Mouse (Mus musculus): ENCODE measurements around the gene Aig1. TPM values are rescaled to one million over a fixed set of nuclear protein-coding genes. Genes with fewer than 3 reads are reported as not detected.
"Not testable (repeated sequence)": the region's sequence is repeated elsewhere in the genome, so short reads cannot be mapped to it uniquely, and the experiment has no call there.

Aig1 gene
- polyA plus RNA-seq (2015; fragmentation: Nextera tagmentation; extraction: Ambion mirVana) = 23.5 and 24.2 TPM in 2 replicates

- WGBS = 3% methylated on average over 66 of the region's 77 CpGs
- H3K27ac ChIP-seq = no peak within 1 kb of the TSS
These were observed at the start of gene Aig1 for GRCm38 (mm10) chr10:13868371-13869321. Gene Aig1 (minus strand): TSS chr10:13868980.

DNA sequence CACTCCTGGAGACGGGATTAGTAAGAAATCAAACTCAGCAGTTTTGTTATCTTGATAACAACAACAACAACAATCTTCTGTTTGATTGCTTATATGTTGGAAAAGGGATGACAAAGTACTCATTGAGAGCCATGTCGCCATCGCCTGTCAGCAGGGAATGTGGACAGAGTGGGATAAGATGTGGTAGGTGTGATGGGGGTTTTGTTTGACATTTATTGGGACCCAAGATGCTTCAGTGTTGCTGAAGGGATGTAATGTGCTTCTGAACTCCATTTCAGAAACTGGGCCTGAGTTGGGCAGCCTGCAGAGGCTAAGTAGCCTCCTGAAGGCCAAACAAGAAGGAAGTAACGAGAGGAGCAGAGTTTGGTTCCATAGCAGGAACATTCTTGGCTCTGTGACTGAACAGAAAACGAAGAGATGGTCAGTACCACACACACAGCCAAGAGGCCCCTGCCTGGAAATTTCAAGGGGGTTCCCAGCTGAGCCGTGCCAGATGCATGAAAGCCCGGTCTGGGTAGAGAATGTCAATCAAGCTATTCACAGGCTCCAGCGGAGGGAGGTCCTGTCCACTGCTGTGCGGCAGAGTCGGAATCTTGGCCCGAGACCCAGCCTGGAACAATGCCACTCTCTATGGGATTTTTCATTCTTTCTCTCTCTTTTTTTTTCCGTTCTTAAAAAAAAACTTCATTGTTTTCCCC, 48.0 kb upstream of the Aig1 start:
- Histone ChIP-seq H3K9ac (no peak overlapping the region), H3K36me3 (no peaks in the 10 kb centered on the region), H3K27ac (no peak overlapping the region), H3K9me3 (no peaks in the 10 kb centered on the region), H3K4me2 (replicated peaks) (0 out of 2 replicates have a peak overlapping the region, but pooled peaks have one; percentile 2), H3K4me3 (no peak overlapping the region), H3K4me1 (0 out of 2 replicates have a peak, but pooled peaks cover 4% of the 10 kb centered on the region), H3K27me3 (no peaks in the 10 kb centered on the region)
- WGBS = 46% methylated on average over 12 of the region's 12 CpGs
- ATAC-seq (ENCODE audit: low FRiP score, low read depth) = peak; percentile 75

More at GRCm38 (mm10) chr10:13868371-13869321, at the start of gene Aig1:
- H3K9me3 ChIP-seq = peaks cover 3% of the 10 kb centered on the region; the same call in 1 of the 2 replicates
- peaks cover 12% of the 10 kb centered on the region for H3K4me1 ChIP-seq
- peak within 1 kb of the TSS; percentile 71 for H3K4me3 ChIP-seq
- H3K36me3 ChIP-seq = no peaks in the 10 kb centered on the region
- peak within 1 kb of the TSS; percentile 90 for H3K4me2 ChIP-seq (replicated peaks)
- peak within 1 kb of the TSS; percentile 81 for H3K9ac ChIP-seq
- ATAC-seq (ENCODE audit: low FRiP score, low read depth) = peak; percentile 78
- peaks cover 8% of the 10 kb centered on the region for H3K27me3 ChIP-seq

DNA sequence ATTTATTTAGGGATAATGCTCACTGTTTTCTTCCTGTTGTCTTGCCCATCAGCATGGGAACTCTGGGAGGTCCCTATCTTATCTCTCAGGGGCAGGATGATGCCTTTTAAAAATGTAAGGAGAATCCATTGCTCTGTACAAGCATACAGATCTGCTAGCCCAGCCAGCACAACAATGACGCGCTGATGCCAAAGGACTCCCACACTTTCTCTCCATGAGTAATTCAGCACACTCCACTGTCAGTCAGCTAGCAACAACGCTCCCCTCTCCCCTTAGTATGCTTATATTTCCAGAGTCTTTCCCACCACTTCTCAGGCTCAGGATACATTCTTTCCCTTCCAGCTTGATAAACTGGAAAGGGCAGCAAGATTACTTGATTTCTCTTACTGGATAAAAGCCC, 46.4 kb upstream of the Aig1 start:
- H3K9me3 ChIP-seq = no peaks in the 10 kb centered on the region
- 87% methylated on average over 3 of the region's 3 CpGs for WGBS
- no peak overlapping the region for H3K27ac ChIP-seq
- H3K4me2 ChIP-seq (replicated peaks) = no peak overlapping the region
- H3K4me1 ChIP-seq = 0 out of 2 replicates have a peak, but pooled peaks cover 4% of the 10 kb centered on the region
- H3K27me3 ChIP-seq = no peaks in the 10 kb centered on the region
- H3K36me3 ChIP-seq = no peaks in the 10 kb centered on the region
- no peak overlapping the region for H3K4me3 ChIP-seq
- ATAC-seq (ENCODE audit: low FRiP score, low read depth) = no peak
- H3K9ac ChIP-seq = no peak overlapping the region

DNA sequence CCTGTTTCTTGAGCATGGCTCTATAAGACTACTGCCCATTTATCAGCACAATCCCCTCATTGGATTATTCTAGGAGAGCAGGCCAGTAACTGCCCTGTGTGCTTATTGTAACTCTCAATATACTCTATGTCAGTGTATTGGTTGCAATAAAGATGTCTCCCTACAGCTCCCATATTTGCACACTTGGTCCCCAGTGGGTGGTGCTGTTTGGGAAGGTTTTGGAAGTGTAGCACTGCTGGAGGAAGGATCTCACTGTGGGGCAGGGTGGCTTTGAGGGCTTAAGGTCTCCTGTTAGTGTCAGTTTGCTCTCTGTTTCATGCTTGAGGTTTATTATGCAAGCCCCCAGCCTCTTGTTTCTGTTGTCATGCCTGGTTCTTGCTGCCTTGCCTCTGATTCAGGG, 44.9 kb upstream of the Aig1 start:
- Histone ChIP-seq H3K9me3 (no peaks in the 10 kb centered on the region), H3K4me3 (no peak overlapping the region), H3K4me1 (0 out of 2 replicates have a peak, but pooled peaks cover 4% of the 10 kb centered on the region), H3K9ac (no peak overlapping the region), H3K36me3 (no peaks in the 10 kb centered on the region), H3K27ac (no peak overlapping the region), H3K27me3 (no peaks in the 10 kb centered on the region), H3K4me2 (replicated peaks) (no peak overlapping the region)
- ATAC-seq (ENCODE audit: low FRiP score, low read depth) = no peak

DNA sequence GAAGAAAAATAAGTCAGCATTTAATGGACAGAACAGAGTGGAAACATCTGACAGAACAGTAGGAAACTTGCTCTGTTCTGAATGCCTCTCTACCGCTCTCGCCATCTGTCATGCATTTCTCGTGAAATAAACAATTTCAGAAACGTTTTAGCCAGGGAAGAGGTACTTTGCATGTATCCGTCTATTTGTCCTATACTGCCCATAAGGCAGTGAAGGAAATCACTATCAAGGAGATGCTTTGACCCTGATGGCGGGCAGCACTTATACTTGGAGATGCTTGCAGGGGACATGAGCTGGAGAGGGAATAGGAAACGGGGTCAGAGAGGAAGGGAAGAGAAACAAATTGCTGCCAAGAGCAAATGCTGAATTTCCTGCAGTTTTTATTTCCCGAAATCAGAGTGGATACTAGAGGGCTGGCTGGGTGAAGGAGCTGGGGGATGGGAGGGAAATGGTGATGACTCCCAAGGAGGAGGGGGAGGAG, 37.5 kb upstream of the Aig1 start:
- Histone ChIP-seq H3K27me3 (no peaks in the 10 kb centered on the region), H3K4me3 (no peak overlapping the region), H3K9ac (no peak overlapping the region), H3K36me3 (no peaks in the 10 kb centered on the region), H3K4me1 (no peaks in the 10 kb centered on the region), H3K27ac (no peak overlapping the region), H3K9me3 (no peaks in the 10 kb centered on the region), H3K4me2 (replicated peaks) (no peak overlapping the region)
- 71% methylated on average over 8 of the region's 8 CpGs for WGBS
- ATAC-seq (ENCODE audit: low FRiP score, low read depth) = no peak

- 89% methylated on average over 9 of the region's 9 CpGs for WGBS
- H3K27ac ChIP-seq = no peak overlapping the region
- no peak overlapping the region for H3K4me2 ChIP-seq (replicated peaks)
- H3K9me3 ChIP-seq = no peaks in the 10 kb centered on the region
- ATAC-seq (ENCODE audit: low FRiP score, low read depth) = no peak
- H3K36me3 ChIP-seq = no peaks in the 10 kb centered on the region
- no peaks in the 10 kb centered on the region for H3K27me3 ChIP-seq
- no peak overlapping the region for H3K4me3 ChIP-seq
- H3K4me1 ChIP-seq = no peaks in the 10 kb centered on the region
- H3K9ac ChIP-seq = no peak overlapping the region
These were observed 36.8 kb upstream of the Aig1 start for GRCm38 (mm10) chr10:13905618-13906017.

DNA sequence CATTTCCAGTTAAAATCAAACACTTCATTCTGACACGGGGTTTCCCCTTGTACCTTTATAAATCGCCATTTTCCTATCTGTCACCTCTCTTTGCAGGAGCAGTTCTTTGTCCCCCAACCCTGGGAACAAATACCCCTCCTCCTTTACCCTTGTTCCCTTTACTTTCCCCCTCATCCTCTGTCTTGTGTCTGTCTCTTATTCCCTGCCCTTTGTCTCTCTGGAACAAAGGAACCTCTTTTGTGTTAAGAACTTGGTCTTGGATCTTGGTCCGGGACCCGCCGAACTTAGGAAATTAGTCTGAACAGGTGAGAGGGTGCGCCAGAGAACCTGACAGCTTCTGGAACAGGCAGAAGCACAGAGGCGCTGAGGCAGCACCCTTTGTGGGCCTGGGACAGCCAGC, 24.0 kb upstream of the Aig1 start:
- not testable (repeated sequence) for H3K4me1 ChIP-seq; H3K4me3 ChIP-seq; ATAC-seq (ENCODE audit: low FRiP score, low read depth); H3K4me2 ChIP-seq (replicated peaks); H3K27me3 ChIP-seq; H3K9me3 ChIP-seq; H3K36me3 ChIP-seq; H3K9ac ChIP-seq; H3K27ac ChIP-seq
- 93% methylated on average over 6 of the region's 7 CpGs for WGBS

DNA sequence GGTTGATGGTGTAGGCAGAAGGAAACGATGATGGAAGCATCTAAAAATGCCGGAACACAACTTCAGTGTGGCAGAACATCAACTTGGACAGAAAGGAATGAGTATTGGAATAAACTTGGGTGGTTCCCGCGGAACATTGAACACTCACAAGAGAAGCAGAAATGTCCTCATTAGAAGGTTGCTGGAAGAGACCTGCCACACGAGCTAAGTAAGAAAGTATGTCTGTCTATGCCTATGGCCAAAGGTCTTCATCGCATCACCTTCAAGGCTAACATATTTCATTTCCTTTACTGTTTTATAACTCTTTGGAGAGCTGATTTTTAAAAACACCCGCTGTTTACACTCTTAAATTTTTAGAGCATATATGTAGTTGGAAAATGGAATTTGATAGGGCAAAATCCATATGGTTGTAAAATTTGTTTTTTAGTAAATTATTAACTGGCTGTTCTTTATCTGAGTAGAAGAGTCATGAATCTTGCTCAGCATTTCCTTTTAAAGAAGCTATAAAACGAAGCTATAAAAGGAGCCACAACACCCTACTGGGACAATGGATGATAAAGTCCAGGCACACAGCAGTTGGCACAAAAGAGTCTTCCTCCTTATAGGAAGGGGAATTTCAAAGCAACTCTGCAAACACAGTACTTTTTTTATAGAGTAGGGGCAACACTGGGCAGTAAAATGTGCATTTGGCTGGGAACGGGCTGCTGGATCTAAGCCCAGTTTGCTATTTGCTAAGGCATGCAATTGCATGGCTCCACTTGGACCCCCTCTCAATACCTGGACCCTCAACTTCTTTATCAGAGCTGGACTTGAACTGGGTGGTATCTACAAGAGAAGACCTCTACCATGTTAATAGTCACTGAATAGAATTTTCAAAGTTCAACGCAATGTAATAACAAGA, 14.4 kb upstream of the Aig1 start:
- WGBS = 58% methylated on average over 10 of the region's 10 CpGs
- no peak overlapping the region for H3K9ac ChIP-seq
- no peaks in the 10 kb centered on the region for H3K4me1 ChIP-seq
- no peak overlapping the region for H3K4me2 ChIP-seq (replicated peaks)
- ATAC-seq (ENCODE audit: low FRiP score, low read depth) = peak; percentile 36; the same call in 1 of the 2 replicates
- no peak overlapping the region for H3K27ac ChIP-seq
- no peaks in the 10 kb centered on the region for H3K36me3 ChIP-seq
- no peaks in the 10 kb centered on the region for H3K27me3 ChIP-seq
- H3K4me3 ChIP-seq = no peak overlapping the region
- H3K9me3 ChIP-seq = no peaks in the 10 kb centered on the region

GRCm38 (mm10) chr10:13882490-13882889, 13.7 kb upstream of the Aig1 start:
- WGBS = 55% methylated on average over 9 of the region's 9 CpGs
- H3K4me1 ChIP-seq = no peaks in the 10 kb centered on the region
- H3K27ac ChIP-seq = no peak overlapping the region

GRCm38 (mm10) chr10:13878696-13879095, 9.9 kb upstream of the Aig1 start:
- Histone ChIP-seq H3K27ac (no peak overlapping the region), H3K36me3 (no peaks in the 10 kb centered on the region), H3K4me1 (no peaks in the 10 kb centered on the region), H3K9me3 (no peaks in the 10 kb centered on the region), H3K4me2 (replicated peaks) (no peak overlapping the region), H3K4me3 (no peak overlapping the region), H3K9ac (no peak overlapping the region), H3K27me3 (no peaks in the 10 kb centered on the region)
- WGBS = 87% methylated on average over 4 of the region's 4 CpGs
- no peak for ATAC-seq (ENCODE audit: low FRiP score, low read depth)

More at GRCm38 (mm10) chr10:13882490-13882889, 13.7 kb upstream of the Aig1 start:
- no peaks in the 10 kb centered on the region for H3K27me3 ChIP-seq
- no peak overlapping the region for H3K4me2 ChIP-seq (replicated peaks)
- ATAC-seq (ENCODE audit: low FRiP score, low read depth) = no peak
- no peaks in the 10 kb centered on the region for H3K36me3 ChIP-seq
- H3K4me3 ChIP-seq = no peak overlapping the region
- H3K9ac ChIP-seq = no peak overlapping the region
- no peaks in the 10 kb centered on the region for H3K9me3 ChIP-seq

GRCm38 (mm10) chr10:13875038-13875420, 6.2 kb upstream of the Aig1 start:
- Histone ChIP-seq H3K4me3 (no peak overlapping the region), H3K9me3 (peaks cover 3% of the 10 kb centered on the region; the same call in 1 of the 2 replicates), H3K27me3 (no peaks in the 10 kb centered on the region), H3K4me1 (no peaks in the 10 kb centered on the region), H3K4me2 (replicated peaks) (no peak overlapping the region), H3K27ac (no peak overlapping the region), H3K36me3 (no peaks in the 10 kb centered on the region), H3K9ac (no peak overlapping the region)
- 76% methylated on average over 4 of the region's 4 CpGs for WGBS
- no peak for ATAC-seq (ENCODE audit: low FRiP score, low read depth)
